In genomic region chr10:11171615-11172014, GRCm38 (mm10) we compare ENCODE assay signal across 24 mouse cellular contexts.
"Had no signal": no experiment of that assay in that cellular context is flagged by ENCODE, and none has a peak within 500 bp of the region (broad histone marks: within the 10 kb centered on the region; RNA-seq: fewer than 3 reads in every experiment).

No protein-coding gene starts in this region.

- H3K27me3 ChIP-seq: forebrain, embryonic 15.5 days; hindbrain, embryonic 13.5 days; hindbrain, embryonic 15.5 days; kidney, embryonic 15.5 days; limb, embryonic 13.5 days; limb, embryonic 15.5 days; liver, embryonic 12.5 days had no signal

- H3K27ac ChIP-seq: forebrain, embryonic 15.5 days; hindbrain, embryonic 13.5 days; hindbrain, embryonic 15.5 days; hindbrain, postnatal 0 days; kidney, embryonic 15.5 days; kidney, postnatal 0 days; limb, embryonic 13.5 days; limb, embryonic 15.5 days; liver, embryonic 12.5 days; liver, embryonic 14.5 days had no signal

- DNase-seq: forebrain, postnatal 0 days; gastrocnemius, postnatal 14 days; gastrocnemius, postnatal 36 days; heart, postnatal 14 days; kidney, adult 11 months; kidney, adult 2 months; kidney, adult 9 months; kidney, postnatal 14 days; kidney, postnatal 36 days; layer of hippocampus, adult 9-11 months; layer of hippocampus, postnatal 36 days; left cerebral cortex, postnatal 4 days; lung, adult 18-20 months had no signal

- H3K4me1 ChIP-seq: forebrain, embryonic 15.5 days; hindbrain, embryonic 13.5 days; hindbrain, embryonic 15.5 days; kidney, embryonic 15.5 days; limb, embryonic 13.5 days; limb, embryonic 15.5 days; liver, embryonic 12.5 days had no signal

- H3K4me3 ChIP-seq: forebrain, embryonic 15.5 days; hindbrain, embryonic 13.5 days; hindbrain, embryonic 15.5 days; kidney, embryonic 15.5 days; limb, embryonic 13.5 days; limb, embryonic 15.5 days; liver, embryonic 12.5 days had no signal

- ATAC-seq: forebrain, embryonic 15.5 days; forebrain, postnatal 0 days; hindbrain, postnatal 0 days; intestine, embryonic 16.5 days; liver, embryonic 12.5 days had no signal

- H3K9me3 ChIP-seq: forebrain, embryonic 15.5 days; hindbrain, embryonic 13.5 days; hindbrain, embryonic 15.5 days; kidney, embryonic 15.5 days; limb, embryonic 13.5 days; limb, embryonic 15.5 days; liver, embryonic 12.5 days had no signal

- H3K4me2 ChIP-seq: forebrain, embryonic 15.5 days; hindbrain, embryonic 13.5 days; hindbrain, embryonic 15.5 days; kidney, embryonic 15.5 days; limb, embryonic 13.5 days; limb, embryonic 15.5 days; liver, embryonic 12.5 days had no signal

- H3K9ac ChIP-seq: forebrain, embryonic 15.5 days; forebrain, postnatal 0 days; hindbrain, embryonic 13.5 days; hindbrain, embryonic 15.5 days; kidney, embryonic 15.5 days; limb, embryonic 13.5 days; limb, embryonic 15.5 days; liver, embryonic 12.5 days; liver, embryonic 14.5 days had no signal
